Mouse (Mus musculus) kidney, adult 2 months (tissue): ENCODE measurements around the gene Kank4.

Experiments used
- CTCF ChIP-seq: fragments of 200-500 bp; conservative IDR thresholded peaks from 2 replicates; pipeline ENCODE4 v1.5.1; 2011; ENCODE audit warnings: low read depth, mild to moderate bottlenecking, control low read depth, low read length, moderate library complexity, mixed read lengths; ENCODE audit not compliant: insufficient read depth, insufficient read length
- POLR2A ChIP-seq: fragments of 200-500 bp; IDR thresholded peaks from one replicate; pipeline ENCODE4 v1.6.1; 2011; ENCODE audit warnings: low read depth, low read length, control low read depth

DNA sequence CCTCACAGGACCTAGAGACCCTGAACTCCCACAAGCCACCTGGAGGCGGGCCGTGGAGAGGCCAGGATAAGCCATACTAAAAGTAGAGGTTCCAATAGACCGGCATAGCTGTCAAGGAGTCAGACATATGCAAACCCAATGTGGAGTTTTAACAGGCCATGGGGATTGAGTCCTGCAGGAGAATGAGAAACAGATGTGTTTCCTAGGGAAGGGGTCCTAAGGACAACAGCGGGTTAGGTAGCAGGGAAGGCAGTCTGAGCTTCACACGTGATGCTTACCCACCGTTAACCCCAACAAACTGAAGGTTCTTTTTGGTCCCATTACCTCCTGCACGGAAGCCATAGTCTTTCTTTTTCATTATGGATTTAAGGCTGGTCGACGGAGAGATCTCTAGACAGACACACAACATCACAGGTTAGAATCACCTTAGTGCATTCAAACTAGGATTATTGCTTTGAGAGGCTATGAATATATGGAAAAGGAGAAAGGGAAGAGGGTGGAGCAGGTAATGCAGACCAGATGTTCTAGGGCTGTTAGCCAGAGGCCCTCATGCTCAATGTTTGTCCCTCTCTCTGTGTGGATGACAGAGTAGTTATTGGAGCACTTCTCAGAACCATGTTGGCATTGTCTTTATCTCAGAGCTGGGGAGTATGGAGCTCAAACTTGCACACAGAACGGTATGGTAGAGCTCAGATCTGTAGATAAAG, 40.5 kb downstream of the Kank4 start:
- TF ChIP-seq CTCF: no peak
- TF ChIP-seq POLR2A: no peak
